Mouse (Mus musculus): ENCODE results near the gene Cep162. TPM values are rescaled to one million over a fixed set of nuclear protein-coding genes. Genes with fewer than 3 reads are reported as not detected.

Gene Cep162
- total and polyA plus RNA-seq, 2 experiments: 0.29 to 1.9 TPM

- no peaks in the 10 kb centered on the region for H3K79me2 ChIP-seq (ENCODE audit: control insufficient read depth, insufficient read depth, low read length)
- H3K9ac ChIP-seq (ENCODE audit: low read depth, low read length): no peak overlapping the region
- 79% methylated on average over 6 of the region's 6 CpGs for WGBS
- no peak overlapping the region for H3K27ac ChIP-seq (replicated peaks; ENCODE audit: insufficient read depth, low read depth, low read length)
- no peaks in the 10 kb centered on the region for H3K27me3 ChIP-seq (ENCODE audit: control insufficient read depth, insufficient read depth, low read length)
- peaks cover 20% of the 10 kb centered on the region for H3K36me3 ChIP-seq (ENCODE audit: control insufficient read depth, insufficient read depth, low read length)
- DNase-seq (ENCODE audit: extremely low read depth, low read depth, low spot score): no peak
- H3K4me3 ChIP-seq (ENCODE audit: insufficient read depth, low read depth, low read length): no peak overlapping the region
- TF ChIP-seq CTCF (IDR thresholded peaks at IDR 0.05; ENCODE audit: low read depth, low read length): no peak
- TF ChIP-seq POLR2A (IDR thresholded peaks at IDR 0.05; ENCODE audit: extremely low read depth, insufficient read depth, low read length): no peak
- H3K4me1 ChIP-seq (ENCODE audit: control insufficient read depth, insufficient read depth, low read length): no peaks in the 10 kb centered on the region
Observed at GRCm38 (mm10) chr9:87198036-87198435, 57.3 kb downstream of the Cep162 start.

DNA sequence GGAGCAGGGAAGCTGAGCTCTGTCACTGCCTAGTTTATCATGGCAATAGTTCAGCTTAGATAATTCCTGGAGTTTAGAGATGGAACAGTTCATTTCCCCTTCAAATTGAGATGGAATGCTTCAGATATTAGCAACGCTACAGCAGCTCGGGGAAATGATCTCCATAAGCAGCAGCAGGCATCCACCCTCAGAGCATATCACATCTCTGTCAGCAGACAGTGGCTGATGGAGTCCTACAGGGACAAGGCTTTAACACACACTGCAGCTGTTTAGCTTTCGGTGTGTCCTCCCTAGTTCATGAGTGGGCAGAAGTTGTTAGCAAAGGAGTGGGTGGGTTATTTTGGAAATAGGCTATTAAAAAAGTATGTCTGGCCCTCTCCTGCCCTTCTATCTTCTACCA lies 58.1 kb downstream of the Cep162 start:
- peaks cover 21% of the 10 kb centered on the region for H3K36me3 ChIP-seq (ENCODE audit: control insufficient read depth, insufficient read depth, low read length)
- DNase-seq (ENCODE audit: extremely low read depth, low read depth, low spot score): no peak
- H3K4me1 ChIP-seq (ENCODE audit: control insufficient read depth, insufficient read depth, low read length): no peaks in the 10 kb centered on the region
- no peaks in the 10 kb centered on the region for H3K27me3 ChIP-seq (ENCODE audit: control insufficient read depth, insufficient read depth, low read length)
- H3K27ac ChIP-seq (replicated peaks; ENCODE audit: insufficient read depth, low read depth, low read length): no peak overlapping the region
- no peaks in the 10 kb centered on the region for H3K79me2 ChIP-seq (ENCODE audit: control insufficient read depth, insufficient read depth, low read length)
- WGBS: 85% methylated on average over 3 of the region's 3 CpGs
- H3K4me3 ChIP-seq (ENCODE audit: insufficient read depth, low read depth, low read length): no peak overlapping the region
- no peak overlapping the region for H3K9ac ChIP-seq (ENCODE audit: low read depth, low read length)
- no peak for TF ChIP-seq POLR2A (IDR thresholded peaks at IDR 0.05; ENCODE audit: extremely low read depth, insufficient read depth, low read length)
- TF ChIP-seq CTCF (IDR thresholded peaks at IDR 0.05; ENCODE audit: low read depth, low read length): no peak

DNA sequence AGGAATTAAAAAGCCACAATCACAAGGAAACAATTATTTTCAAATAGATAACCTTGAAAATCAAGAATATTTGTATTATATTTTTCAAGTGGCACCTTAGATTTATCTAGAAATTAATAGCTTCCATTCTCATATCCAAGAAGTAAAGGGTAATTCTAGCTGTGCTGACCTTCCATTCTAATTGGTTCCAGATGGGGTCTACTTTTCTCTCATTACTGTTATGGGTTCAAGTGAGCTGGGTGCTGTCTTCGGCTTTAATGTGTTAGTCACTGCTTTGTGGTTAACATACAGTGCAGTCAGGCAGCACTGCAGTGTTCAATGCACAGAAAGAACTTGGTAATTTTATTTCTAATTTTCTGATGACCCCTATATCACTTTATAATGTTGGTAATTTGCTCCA lies 61.6 kb downstream of the Cep162 start:
- no peaks in the 10 kb centered on the region for H3K4me1 ChIP-seq (ENCODE audit: control insufficient read depth, insufficient read depth, low read length)
- H3K79me2 ChIP-seq (ENCODE audit: control insufficient read depth, insufficient read depth, low read length): no peaks in the 10 kb centered on the region
- no peak overlapping the region for H3K9ac ChIP-seq (ENCODE audit: low read depth, low read length)
- peaks cover 25% of the 10 kb centered on the region for H3K36me3 ChIP-seq (ENCODE audit: control insufficient read depth, insufficient read depth, low read length)
- DNase-seq (ENCODE audit: extremely low read depth, low read depth, low spot score): no peak
- TF ChIP-seq POLR2A (IDR thresholded peaks at IDR 0.05; ENCODE audit: extremely low read depth, insufficient read depth, low read length) (no peak), CTCF (IDR thresholded peaks at IDR 0.05; ENCODE audit: low read depth, low read length) (no peak)
- H3K27me3 ChIP-seq (ENCODE audit: control insufficient read depth, insufficient read depth, low read length): no peaks in the 10 kb centered on the region
- WGBS: 96% methylated on average over 1 of the region's 1 CpGs
- H3K4me3 ChIP-seq (ENCODE audit: insufficient read depth, low read depth, low read length): no peak overlapping the region
- no peak overlapping the region for H3K27ac ChIP-seq (replicated peaks; ENCODE audit: insufficient read depth, low read depth, low read length)

DNA sequence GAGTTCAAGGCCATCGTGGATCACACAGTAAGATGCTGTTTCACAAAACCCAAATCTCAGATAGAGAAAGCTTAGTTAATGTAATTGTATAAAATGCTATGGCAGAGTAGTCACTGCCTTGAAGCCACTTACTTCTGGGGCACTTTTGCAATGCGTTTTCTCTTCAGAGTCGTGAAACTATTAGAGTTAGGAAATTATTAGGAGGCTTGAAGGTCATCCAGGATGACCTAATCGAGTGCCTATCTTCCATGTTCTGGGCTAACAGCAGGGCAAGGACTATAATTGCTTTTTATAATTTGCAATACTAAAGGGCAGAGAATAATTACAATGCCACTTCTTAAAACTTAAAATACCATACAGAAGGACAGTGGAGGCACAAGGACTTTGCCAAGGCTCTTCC lies 68.0 kb downstream of the Cep162 start:
- no peak overlapping the region for H3K4me3 ChIP-seq (ENCODE audit: insufficient read depth, low read depth, low read length)
- WGBS: 80% methylated on average over 4 of the region's 4 CpGs
- peaks cover 7% of the 10 kb centered on the region; the same call in 1 of the 2 replicates for H3K36me3 ChIP-seq (ENCODE audit: control insufficient read depth, insufficient read depth, low read length)
- no peaks in the 10 kb centered on the region for H3K4me1 ChIP-seq (ENCODE audit: control insufficient read depth, insufficient read depth, low read length)
- DNase-seq (ENCODE audit: extremely low read depth, low read depth, low spot score): no peak
- TF ChIP-seq POLR2A (IDR thresholded peaks at IDR 0.05; ENCODE audit: extremely low read depth, insufficient read depth, low read length) (no peak), CTCF (IDR thresholded peaks at IDR 0.05; ENCODE audit: low read depth, low read length) (no peak)
- no peaks in the 10 kb centered on the region for H3K27me3 ChIP-seq (ENCODE audit: control insufficient read depth, insufficient read depth, low read length)
- no peaks in the 10 kb centered on the region for H3K79me2 ChIP-seq (ENCODE audit: control insufficient read depth, insufficient read depth, low read length)
- no peak overlapping the region for H3K27ac ChIP-seq (replicated peaks; ENCODE audit: insufficient read depth, low read depth, low read length)
- no peak overlapping the region for H3K9ac ChIP-seq (ENCODE audit: low read depth, low read length)

- Histone ChIP-seq H3K4me3 (ENCODE audit: insufficient read depth, low read depth, low read length) (no peak overlapping the region), H3K9ac (ENCODE audit: low read depth, low read length) (no peak overlapping the region), H3K27me3 (ENCODE audit: control insufficient read depth, insufficient read depth, low read length) (no peaks in the 10 kb centered on the region), H3K79me2 (ENCODE audit: control insufficient read depth, insufficient read depth, low read length) (no peaks in the 10 kb centered on the region), H3K4me1 (ENCODE audit: control insufficient read depth, insufficient read depth, low read length) (no peaks in the 10 kb centered on the region), H3K36me3 (ENCODE audit: control insufficient read depth, insufficient read depth, low read length) (no peaks in the 10 kb centered on the region), H3K27ac (replicated peaks; ENCODE audit: insufficient read depth, low read depth, low read length) (no peak overlapping the region)
- 87% methylated on average over 10 of the region's 10 CpGs for WGBS
- DNase-seq (ENCODE audit: extremely low read depth, low read depth, low spot score): no peak
- TF ChIP-seq CTCF (IDR thresholded peaks at IDR 0.05; ENCODE audit: low read depth, low read length): no peak
- no peak for TF ChIP-seq POLR2A (IDR thresholded peaks at IDR 0.05; ENCODE audit: extremely low read depth, insufficient read depth, low read length)
Observed at GRCm38 (mm10) chr9:87182231-87182630, 73.1 kb downstream of the Cep162 start.

DNA sequence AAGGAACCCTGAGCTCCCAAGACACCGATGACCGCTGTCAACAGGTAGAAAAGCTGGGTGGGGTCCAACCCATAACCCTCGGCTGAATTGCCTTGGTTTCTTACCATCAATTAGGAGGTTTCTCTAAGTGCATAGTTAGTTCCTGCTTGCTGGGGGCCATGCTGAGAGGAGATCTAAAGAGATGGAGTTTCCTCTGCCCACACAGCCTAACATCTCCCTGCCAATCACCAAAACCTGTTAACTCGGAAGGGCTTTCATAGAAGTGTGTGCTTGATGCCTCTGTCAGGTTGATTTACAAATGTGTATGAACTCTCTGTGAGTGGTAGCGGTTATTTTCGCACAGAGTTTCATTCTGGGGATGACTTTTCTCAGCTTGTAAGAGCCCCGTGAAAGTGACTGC lies 76.8 kb downstream of the Cep162 start:
- WGBS: 64% methylated on average over 7 of the region's 7 CpGs
- no peak overlapping the region for H3K9ac ChIP-seq (ENCODE audit: low read depth, low read length)
- no peaks in the 10 kb centered on the region for H3K36me3 ChIP-seq (ENCODE audit: control insufficient read depth, insufficient read depth, low read length)
- H3K27me3 ChIP-seq (ENCODE audit: control insufficient read depth, insufficient read depth, low read length): no peaks in the 10 kb centered on the region
- H3K79me2 ChIP-seq (ENCODE audit: control insufficient read depth, insufficient read depth, low read length): no peaks in the 10 kb centered on the region
- no peak for DNase-seq (ENCODE audit: extremely low read depth, low read depth, low spot score)
- TF ChIP-seq POLR2A (IDR thresholded peaks at IDR 0.05; ENCODE audit: extremely low read depth, insufficient read depth, low read length) (no peak), CTCF (IDR thresholded peaks at IDR 0.05; ENCODE audit: low read depth, low read length) (no peak)
- no peak overlapping the region for H3K27ac ChIP-seq (replicated peaks; ENCODE audit: insufficient read depth, low read depth, low read length)
- H3K4me1 ChIP-seq (ENCODE audit: control insufficient read depth, insufficient read depth, low read length): no peaks in the 10 kb centered on the region
- H3K4me3 ChIP-seq (ENCODE audit: insufficient read depth, low read depth, low read length): no peak overlapping the region
